Mouse (Mus musculus) spleen, adult 2 months (tissue): ENCODE data around the gene Hdac9.

ENCODE experiments used
- CTCF ChIP-seq: fragments of 200-500 bp; IDR thresholded peaks from 2 replicates; pipeline ENCODE4 v1.5.1; 2011; ENCODE audit warnings: mild to moderate bottlenecking, inconsistent platforms; ENCODE audit not compliant: insufficient read depth, insufficient read length, insufficient replicate concordance; ENCODE audit errors: extremely low read depth
- POLR2A ChIP-seq: fragments of 200-500 bp; IDR thresholded peaks from 2 replicates; pipeline ENCODE4 v1.6.1; 2011; ENCODE audit warnings: low read depth, low read length, inconsistent platforms

- TF ChIP-seq CTCF (no peak), POLR2A (no peak)
These were observed 738.0 kb downstream of the Hdac9 start for GRCm38 (mm10) chr12:34178931-34179330.
